Mouse (Mus musculus) limb, embryonic 14.5 days (tissue): Measurements from ENCODE around the gene H2afb2. TPM values are rescaled to one million over a fixed set of nuclear protein-coding genes. Genes with fewer than 3 reads are reported as not detected.

Experiments used
- ATAC-seq: fragments of 200-750 bp; cut with Nextera tagmentation; 2 replicates; pipeline ENCODE4 v1.8.0; 2017; ENCODE audit warnings: low read depth, moderate number of reproducible peaks, moderate TSS enrichment; ENCODE audit not compliant: low FRiP score
- DNase-seq: peaks from one replicate; pipeline ENCODE4 v3.0.0-alpha.2; 2015; ENCODE audit warnings: low spot score
- H3K27ac ChIP-seq: fragments of 300-500 bp; sonication (generic); replicated peaks from 2 replicates; pipeline ENCODE4 v1.5.1; 2014; ENCODE audit warnings: low read depth, mild to moderate bottlenecking, low read length, moderate library complexity, mixed read lengths
- H3K27me3 ChIP-seq: fragments of 300-500 bp; sonication (generic); 2 replicates; pipeline ENCODE4 v1.6.1; 2014; ENCODE audit warnings: low read length, mixed read lengths; ENCODE audit not compliant: control insufficient read depth, insufficient read depth
- H3K36me3 ChIP-seq: fragments of 300-500 bp; sonication (generic); 2 replicates; pipeline ENCODE4 v1.6.1; 2014; ENCODE audit warnings: mild to moderate bottlenecking, low read length, moderate library complexity, mixed read lengths; ENCODE audit not compliant: control insufficient read depth, insufficient read depth
- H3K4me1 ChIP-seq: fragments of 300-500 bp; sonication (generic); 2 replicates; pipeline ENCODE4 v1.6.1; 2014; ENCODE audit warnings: antibody characterized with exemption, low read length, mixed read lengths; ENCODE audit not compliant: control insufficient read depth, insufficient read depth
- H3K4me2 ChIP-seq: fragments of 300-500 bp; sonication (generic); replicated peaks from 2 replicates; pipeline ENCODE4 v1.6.1; 2014; ENCODE audit warnings: low read depth, mild to moderate bottlenecking, low read length, moderate library complexity; ENCODE audit not compliant: severe bottlenecking
- H3K4me3 ChIP-seq: fragments of 300-500 bp; sonication (generic); replicated peaks from 2 replicates; pipeline ENCODE4 v1.5.1; 2014; ENCODE audit warnings: low read length
- H3K9ac ChIP-seq: fragments of 300-500 bp; sonication (generic); 2 replicates; pipeline ENCODE4 v1.6.1; 2014; ENCODE audit warnings: mild to moderate bottlenecking, low read depth, low read length, moderate library complexity; ENCODE audit not compliant: severe bottlenecking
- H3K9me3 ChIP-seq: fragments of 300-500 bp; sonication (generic); 2 replicates; pipeline ENCODE4 v1.6.1; 2016; ENCODE audit warnings: low read length; ENCODE audit not compliant: control insufficient read depth
- POLR2A ChIP-seq: fragments of 200-500 bp; IDR thresholded peaks from 2 replicates; pipeline ENCODE4 v1.8.0; 2012; ENCODE audit warnings: inconsistent platforms, mild to moderate bottlenecking, moderate library complexity, borderline replicate concordance; ENCODE audit not compliant: insufficient read depth, insufficient read length; ENCODE audit errors: extremely low read depth
- WGBS: fragments of 180-500 bp; shearing (Covaris S2); extraction: QIAGEN DNeasy Blood & Tissue Kit; methylation state at CpG from one replicate; pipeline ENCODE4 v1.1.7; 2014; 5-methylcytosine and 5-hydroxymethylcytosine counted together
- polyA plus RNA-seq, 2 experiments: library from polyadenylated mRNA; depleted of rRNA in 1 of 2; stranded (reverse) in 1 of 2; unstranded in 1 of 2; fragments of >200 nt; fragmentation: Nextera tagmentation in 1 of 2; extraction: Ambion mirVana in 1 of 2; gene quantifications; 2 replicates each; pipeline versions ENCODE4 v1.2.1 to v1.2.3; 2012 to 2014

The H2afb2 gene
- not detected in 2 replicates for polyA plus RNA-seq (2012; rRNA removed)
- polyA plus RNA-seq (2014; fragmentation: Nextera tagmentation; extraction: Ambion mirVana), result not detected in 2 replicates

- H3K27ac ChIP-seq, result no peak within 1 kb of the TSS
- H3K9ac ChIP-seq, result no peak within 1 kb of the TSS
- no peaks in the 10 kb centered on the region for H3K4me1 ChIP-seq
- DNase-seq (no peak), ATAC-seq (no peak)
- no peak within 1 kb of the TSS for H3K4me2 ChIP-seq
- 82% methylated on average over 5 of the region's 6 CpGs for WGBS
- H3K9me3 ChIP-seq, result no peaks in the 10 kb centered on the region
- H3K4me3 ChIP-seq, result no peak within 1 kb of the TSS
- no peaks in the 10 kb centered on the region for H3K36me3 ChIP-seq
- no peaks in the 10 kb centered on the region for H3K27me3 ChIP-seq
- TF ChIP-seq POLR2A, result no peak
These were observed at the start of gene H2afb2 for GRCm38 (mm10) chrX:116680878-116681277. TSS of gene H2afb2 (plus strand) at chrX:116681178.

Other genes starting within 250 kb of the H2afb2 start
- gene Cpxcr1, start 232.2 kb upstream of the H2afb2 start, polyA plus RNA-seq (2012; rRNA removed), result not detected in 2 replicates
- gene Cpxcr1, start 232.2 kb upstream of the H2afb2 start, polyA plus RNA-seq (2014; fragmentation: Nextera tagmentation; extraction: Ambion mirVana), result not detected in 2 replicates